Mouse (Mus musculus) brain, adult 2 months (tissue): Measurements from ENCODE around the gene Acot8.

ENCODE experiments used
- DNase-seq: peaks from one replicate; pipeline ENCODE4 v3.0.0; 2011; ENCODE audit warnings: low read depth, low spot score

Acot8 gene

GRCm38 (mm10) chr2:164783926-164784581 lies 20.6 kb downstream of the Acot8 start:
- DNase-seq: no peak

- no peak for DNase-seq
Observed at GRCm38 (mm10) chr2:164781876-164782275, 22.8 kb downstream of the Acot8 start.

GRCm38 (mm10) chr2:164779481-164780086 lies 25.1 kb downstream of the Acot8 start, which contains the start of gene Tnnc2:
Gene Tnnc2 (minus strand): TSS chr2:164779967.
- no peak for DNase-seq

GRCm38 (mm10) chr2:164778809-164779208 lies 25.9 kb downstream of the Acot8 start:
- peak; percentile 60 for DNase-seq

- DNase-seq: no peak
Observed at GRCm38 (mm10) chr2:164778015-164778287, 26.7 kb downstream of the Acot8 start.

GRCm38 (mm10) chr2:164777246-164778014 lies 27.3 kb downstream of the Acot8 start:
- DNase-seq: no peak

- DNase-seq: no peak
Observed at GRCm38 (mm10) chr2:164776801-164777200, 27.9 kb downstream of the Acot8 start.

GRCm38 (mm10) chr2:164776130-164776529 lies 28.6 kb downstream of the Acot8 start:
- DNase-seq: no peak

- DNase-seq: no peak
Observed at GRCm38 (mm10) chr2:164773989-164774364, 30.7 kb downstream of the Acot8 start.

- no peak for DNase-seq
Observed at GRCm38 (mm10) chr2:164773229-164773988, 31.3 kb downstream of the Acot8 start.

GRCm38 (mm10) chr2:164771123-164771522 lies 33.6 kb downstream of the Acot8 start:
- no peak for DNase-seq

- DNase-seq: no peak
Observed at GRCm38 (mm10) chr2:164770279-164770678, 34.4 kb downstream of the Acot8 start.

GRCm38 (mm10) chr2:164769258-164770037 lies 35.2 kb downstream of the Acot8 start, which contains the start of gene Ube2c:
Gene Ube2c (plus strand): TSS chr2:164769898.
- DNase-seq: peak; percentile 99

- no peak for DNase-seq
Observed at GRCm38 (mm10) chr2:164767812-164768540, 36.7 kb downstream of the Acot8 start.

- DNase-seq: peak; percentile 83
Observed at GRCm38 (mm10) chr2:164765841-164766240, 38.8 kb downstream of the Acot8 start.

GRCm38 (mm10) chr2:164762593-164762992 lies 42.1 kb downstream of the Acot8 start:
- no peak for DNase-seq

GRCm38 (mm10) chr2:164761971-164762370 lies 42.7 kb downstream of the Acot8 start:
- no peak for DNase-seq

GRCm38 (mm10) chr2:164761502-164761901 lies 43.2 kb downstream of the Acot8 start:
- DNase-seq: peak; percentile 47

GRCm38 (mm10) chr2:164760059-164760833 lies 44.4 kb downstream of the Acot8 start:
- DNase-seq: no peak

- no peak for DNase-seq
Observed at GRCm38 (mm10) chr2:164758692-164759091, 46.0 kb downstream of the Acot8 start.
